Mouse (Mus musculus) lung, postnatal 25 days (tissue): ENCODE measurements at regions not wholly inside any gene's neighbourhood (a gene's known extent, or its start where the extent isn't known, plus 50 kb on each side); places are given as distances from the start of the nearest gene placed in this dataset.

Experiments used
- DNase-seq: peaks from one replicate; pipeline ENCODE4 v3.0.0; 2022; ENCODE audit warnings: low spot score

GRCm38 (mm10) chr3:42129821-42130560 is 387.6 kb downstream of the D3Ertd751e start:
- DNase-seq: no peak

GRCm38 (mm10) chr3:42132322-42132721 is 389.9 kb downstream of the D3Ertd751e start:
- DNase-seq: no peak

- no peak for DNase-seq
These were observed 411.0 kb downstream of the D3Ertd751e start for GRCm38 (mm10) chr3:42153372-42153771.

GRCm38 (mm10) chr3:42154909-42155308 is 412.5 kb downstream of the D3Ertd751e start:
- no peak for DNase-seq

GRCm38 (mm10) chr3:42163666-42164065 is 421.3 kb downstream of the D3Ertd751e start:
- no peak for DNase-seq

- DNase-seq: no peak
These were observed 456.8 kb downstream of the D3Ertd751e start for GRCm38 (mm10) chr3:42199206-42199605.

GRCm38 (mm10) chr3:42201373-42201772 is 459.0 kb downstream of the D3Ertd751e start:
- DNase-seq: peak; percentile 15

GRCm38 (mm10) chr3:42205640-42206039 is 463.2 kb downstream of the D3Ertd751e start:
- no peak for DNase-seq

GRCm38 (mm10) chr3:42211420-42211819 is 469.0 kb downstream of the D3Ertd751e start:
- DNase-seq: no peak

GRCm38 (mm10) chr3:42212456-42212855 is 470.0 kb downstream of the D3Ertd751e start:
- DNase-seq: no peak

- DNase-seq: no peak
These were observed 470.8 kb downstream of the D3Ertd751e start for GRCm38 (mm10) chr3:42213163-42213562.

GRCm38 (mm10) chr3:42214624-42215276 is 472.3 kb downstream of the D3Ertd751e start:
- no peak for DNase-seq

- no peak for DNase-seq
These were observed 476.3 kb downstream of the D3Ertd751e start for GRCm38 (mm10) chr3:42218719-42219118.

GRCm38 (mm10) chr3:42227679-42228398 is 485.4 kb downstream of the D3Ertd751e start:
- DNase-seq: no peak

- DNase-seq: no peak
These were observed 486.0 kb downstream of the D3Ertd751e start for GRCm38 (mm10) chr3:42228399-42228755.

- no peak for DNase-seq
These were observed 489.9 kb downstream of the D3Ertd751e start for GRCm38 (mm10) chr3:42232268-42232667.

- no peak for DNase-seq
These were observed 491.3 kb downstream of the D3Ertd751e start for GRCm38 (mm10) chr3:42233756-42234155.

GRCm38 (mm10) chr3:42235515-42235914 is 493.1 kb downstream of the D3Ertd751e start:
- DNase-seq: no peak
